Mouse (Mus musculus): ENCODE measurements around the gene Prkag2.
A peak's percentile ranks its signal among the peaks of the same experiment; 100 is the strongest.

The Prkag2 gene

DNA sequence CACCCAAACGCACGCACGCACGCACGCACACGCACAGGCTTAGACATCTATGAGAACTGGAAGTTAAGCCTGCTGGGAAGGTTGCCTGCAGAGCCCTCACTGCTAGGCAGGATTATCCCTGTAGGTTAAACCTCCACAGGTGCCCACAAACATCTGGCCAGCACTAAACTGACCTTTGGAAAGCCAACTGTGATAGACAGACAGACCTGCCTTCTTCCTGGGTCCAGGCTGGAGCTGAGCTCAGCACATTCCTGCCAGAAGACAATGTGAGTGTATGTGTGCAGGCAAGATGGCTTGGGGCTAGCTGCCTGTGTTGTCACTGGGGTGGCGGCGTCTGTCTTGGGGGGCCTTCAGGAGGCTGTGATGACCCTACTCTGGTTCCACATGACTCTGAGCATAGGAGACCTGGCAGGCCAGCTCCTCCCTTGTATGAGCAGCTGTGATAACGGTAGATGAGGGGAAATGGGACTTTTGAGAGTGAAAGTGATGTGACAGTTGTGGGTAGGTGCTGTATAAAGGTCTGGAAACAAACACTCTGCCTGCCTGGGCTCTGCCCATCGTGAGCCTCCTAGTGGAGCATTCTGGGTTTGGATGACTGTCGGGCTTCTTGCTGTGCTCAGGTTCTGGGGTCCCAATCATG, 131.1 kb downstream of the Prkag2 start:
- peak; percentile 32 for DNase-seq (ENCODE audit: low read depth, low spot score)

DNA sequence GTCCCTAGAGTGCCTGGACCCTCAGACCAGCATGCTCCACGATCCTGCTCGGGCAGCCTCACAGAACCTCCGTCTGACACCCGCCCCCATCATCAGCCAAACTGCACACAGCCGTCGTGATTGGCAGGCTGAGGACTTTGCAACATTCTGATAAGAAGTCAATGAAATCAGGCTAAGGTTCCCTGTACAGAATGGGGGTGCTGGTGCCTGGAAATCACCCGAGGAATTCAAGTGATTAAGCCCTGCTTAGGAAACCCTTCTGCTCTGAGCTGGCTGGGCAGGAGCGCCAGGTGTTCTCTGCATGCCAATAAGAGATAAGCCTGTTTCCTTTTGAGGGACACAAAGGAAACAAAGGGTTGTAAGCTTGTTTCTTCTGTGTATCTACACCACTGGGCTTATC, 131.7 kb downstream of the Prkag2 start:
- DNase-seq (ENCODE audit: low read depth, low spot score): peak; percentile 18

DNA sequence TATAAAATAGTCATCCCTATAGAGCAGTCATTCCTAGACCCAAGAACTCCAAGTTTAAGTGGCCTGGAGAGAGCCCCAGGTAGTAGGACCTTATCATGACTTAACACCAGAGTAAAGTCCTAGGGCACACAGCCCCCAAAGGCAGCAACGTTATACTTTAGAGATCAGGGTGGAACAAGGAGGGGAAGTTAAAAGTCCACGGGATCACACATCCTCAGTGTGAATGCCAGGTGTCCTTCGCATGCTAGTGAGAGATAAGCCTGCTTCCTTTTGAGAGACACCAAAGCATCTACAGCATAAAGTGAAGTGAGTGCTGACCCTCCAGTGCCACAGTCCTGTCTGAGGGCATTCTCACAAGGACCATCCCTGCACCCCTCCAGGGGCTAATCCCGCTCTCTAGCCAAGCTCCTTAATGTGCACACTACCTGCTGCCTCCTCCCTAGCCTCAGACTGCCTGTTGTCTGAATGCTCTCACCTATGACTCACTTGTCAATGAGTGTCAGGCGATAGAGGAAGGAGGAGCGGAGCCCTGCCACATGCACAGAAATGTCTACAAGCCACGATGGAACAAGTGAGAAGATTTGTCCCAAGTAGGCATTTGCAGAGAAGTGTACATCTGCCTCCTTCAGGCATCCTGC, 132.4 kb downstream of the Prkag2 start:
- no peak for DNase-seq (ENCODE audit: low read depth, low spot score)

DNA sequence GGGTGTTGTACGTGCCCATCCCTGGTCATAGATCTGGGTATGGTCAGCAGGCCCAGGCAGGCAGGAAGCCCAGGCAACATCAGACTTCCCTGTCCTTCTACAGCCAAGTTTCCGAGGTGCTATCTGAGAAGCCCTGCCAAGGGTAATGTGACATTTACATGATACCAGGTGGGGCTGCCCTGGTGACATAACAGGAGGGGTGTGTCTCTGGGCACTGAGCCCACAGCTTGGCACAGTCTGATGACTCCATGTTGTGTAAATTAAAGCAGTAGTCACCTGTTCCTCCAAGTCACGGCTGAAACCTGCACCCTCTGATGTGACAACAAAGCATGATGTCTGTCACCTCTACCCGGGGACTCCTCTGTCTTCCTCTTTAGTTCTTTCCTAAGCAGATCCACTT, 136.7 kb downstream of the Prkag2 start:
- DNase-seq (ENCODE audit: low read depth, low spot score): no peak

DNA sequence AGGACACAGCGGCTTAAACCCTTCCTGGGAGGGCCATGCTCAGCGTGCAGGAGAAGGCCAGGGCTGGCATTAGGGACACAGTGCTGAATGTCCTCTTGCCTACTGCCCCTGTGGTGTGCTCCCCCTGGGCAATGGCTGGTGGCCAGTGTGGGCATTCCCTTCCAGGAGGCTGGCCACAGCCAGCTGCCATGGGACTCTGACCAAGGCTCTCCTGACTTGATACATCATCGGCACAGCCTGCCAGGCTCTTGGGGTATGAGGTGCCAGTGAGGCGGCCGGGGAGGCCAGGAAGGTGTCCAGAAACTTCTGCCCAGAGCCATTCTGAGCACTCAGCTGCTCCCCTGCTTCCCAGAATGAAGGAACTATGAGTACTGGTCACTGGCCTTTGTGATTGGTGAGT, 139.7 kb downstream of the Prkag2 start:
- DNase-seq (ENCODE audit: low read depth, low spot score): no peak

DNA sequence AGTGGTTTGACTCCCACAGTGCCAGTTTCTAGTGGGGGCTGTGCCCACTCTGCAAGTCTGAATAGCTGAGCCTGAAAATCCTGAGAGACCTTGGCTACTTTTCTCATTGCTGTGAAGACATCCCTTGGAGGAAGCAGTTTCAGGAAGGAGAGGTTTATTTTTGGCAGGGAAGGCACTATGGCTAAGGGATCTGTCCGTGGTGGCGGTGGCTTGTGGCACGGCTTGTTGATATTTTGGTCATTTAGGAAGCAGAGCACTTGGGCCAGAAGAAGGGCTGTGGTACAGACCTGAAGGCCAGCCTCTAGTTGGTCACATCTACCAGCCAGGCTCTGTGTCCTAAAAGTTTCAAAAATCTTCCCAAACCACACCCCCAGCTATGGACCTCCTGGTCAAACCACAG, 140.7 kb downstream of the Prkag2 start:
- DNase-seq (ENCODE audit: low read depth, low spot score): no peak

DNA sequence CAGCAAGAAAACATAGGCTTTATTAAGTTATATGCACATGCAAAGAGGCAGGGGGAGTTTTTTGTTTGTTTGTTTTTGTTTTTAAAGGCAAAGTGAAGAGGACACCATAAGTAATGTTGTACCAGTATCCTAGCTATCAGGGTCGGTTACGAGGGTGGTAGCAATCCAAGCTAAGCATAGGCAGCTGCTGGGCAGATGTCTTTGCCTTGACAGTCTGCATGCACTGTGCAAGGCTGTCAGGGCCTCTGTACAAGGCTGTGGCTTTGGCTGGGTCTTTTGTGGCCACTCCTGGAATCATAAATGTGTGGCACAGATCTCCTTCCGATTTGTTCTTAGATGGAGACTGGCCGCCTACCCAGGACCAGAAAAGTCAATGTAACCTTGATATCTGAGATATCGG, 141.8 kb downstream of the Prkag2 start:
- DNase-seq (ENCODE audit: low read depth, low spot score): no peak

DNA sequence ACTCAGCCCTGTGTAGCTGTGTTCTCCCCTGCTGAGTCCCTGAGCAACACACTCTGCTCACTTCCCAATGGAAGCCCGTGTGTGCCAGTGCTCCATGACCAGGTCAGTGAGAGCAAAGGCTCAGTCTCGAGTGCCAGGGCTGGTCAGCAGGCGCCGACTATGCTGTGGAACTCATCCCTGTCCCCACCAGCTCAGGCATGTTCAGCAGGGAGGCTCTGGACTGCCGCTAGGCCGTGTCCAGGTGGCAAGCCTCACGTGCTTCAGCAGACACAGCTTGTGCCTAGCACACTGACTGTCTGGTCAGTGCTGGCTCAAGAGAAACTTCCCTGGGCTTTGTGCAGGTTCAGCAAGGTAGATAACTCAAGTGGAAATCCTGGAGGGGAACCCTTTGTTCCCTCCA, 143.6 kb downstream of the Prkag2 start:
- no peak for DNase-seq (ENCODE audit: low read depth, low spot score)

DNA sequence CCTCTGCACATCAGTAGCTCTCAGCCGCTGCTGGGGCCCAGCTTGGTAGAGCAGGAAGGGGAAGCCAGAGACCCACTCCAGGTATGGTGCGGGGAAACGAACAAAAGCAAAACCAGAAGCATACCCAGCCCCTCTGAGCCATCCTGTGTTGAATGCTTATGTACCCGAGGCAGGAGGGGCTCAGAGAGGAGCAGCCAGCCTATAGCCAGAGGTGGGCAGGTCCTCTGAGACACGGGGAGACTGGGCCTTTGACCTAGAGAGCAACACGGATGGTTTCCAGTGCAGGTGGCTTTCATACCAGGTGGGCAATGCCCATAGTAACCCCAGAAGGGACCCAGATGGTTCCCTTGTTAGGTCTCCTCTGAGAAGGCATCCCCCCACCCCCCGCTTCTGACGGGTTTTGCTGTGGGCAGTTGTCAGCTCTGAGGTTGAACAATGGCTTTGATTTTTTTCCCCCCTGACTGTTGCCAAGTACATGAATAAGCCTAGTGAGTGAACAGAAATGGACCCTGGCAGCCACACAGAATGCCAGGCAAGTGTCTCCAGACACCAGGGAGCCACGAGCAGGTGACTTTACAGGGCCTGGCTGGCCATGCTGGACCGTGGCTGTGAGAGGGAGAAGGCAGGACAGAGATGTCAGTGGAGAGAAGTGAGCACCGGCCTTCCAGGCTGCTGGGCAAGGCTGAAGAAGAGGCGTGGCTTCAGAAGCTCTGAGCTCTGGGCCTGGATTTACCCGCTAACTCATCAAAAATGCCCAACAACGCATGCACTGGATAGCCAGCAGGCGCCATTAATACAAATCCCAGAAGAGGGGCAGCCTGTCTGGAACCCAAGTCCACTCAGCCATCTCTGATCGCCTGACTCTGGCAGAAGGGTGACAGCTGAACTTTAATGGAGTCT, 147.3 kb downstream of the Prkag2 start:
- DNase-seq (ENCODE audit: low read depth, low spot score): no peak

DNA sequence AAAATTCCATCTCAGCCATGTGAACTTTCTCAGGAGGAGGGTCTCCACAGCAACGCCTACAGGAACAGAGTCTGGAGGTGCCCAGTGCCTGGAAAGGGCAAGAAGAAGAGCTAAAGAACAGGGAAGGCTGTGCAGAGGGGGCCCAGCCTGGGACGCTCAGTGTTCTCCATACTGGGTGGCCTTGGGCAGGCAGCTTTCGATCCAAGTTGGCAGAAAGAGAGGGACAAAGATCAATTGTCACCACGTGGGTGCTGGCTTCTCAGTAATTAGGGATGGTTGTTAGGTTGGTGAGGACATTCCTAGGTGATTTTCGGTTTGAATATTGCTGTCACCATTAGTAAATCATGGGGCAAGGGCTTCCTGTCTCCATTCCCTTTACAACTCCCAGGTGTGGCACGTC, 148.2 kb downstream of the Prkag2 start:
- DNase-seq (ENCODE audit: low read depth, low spot score): no peak

DNA sequence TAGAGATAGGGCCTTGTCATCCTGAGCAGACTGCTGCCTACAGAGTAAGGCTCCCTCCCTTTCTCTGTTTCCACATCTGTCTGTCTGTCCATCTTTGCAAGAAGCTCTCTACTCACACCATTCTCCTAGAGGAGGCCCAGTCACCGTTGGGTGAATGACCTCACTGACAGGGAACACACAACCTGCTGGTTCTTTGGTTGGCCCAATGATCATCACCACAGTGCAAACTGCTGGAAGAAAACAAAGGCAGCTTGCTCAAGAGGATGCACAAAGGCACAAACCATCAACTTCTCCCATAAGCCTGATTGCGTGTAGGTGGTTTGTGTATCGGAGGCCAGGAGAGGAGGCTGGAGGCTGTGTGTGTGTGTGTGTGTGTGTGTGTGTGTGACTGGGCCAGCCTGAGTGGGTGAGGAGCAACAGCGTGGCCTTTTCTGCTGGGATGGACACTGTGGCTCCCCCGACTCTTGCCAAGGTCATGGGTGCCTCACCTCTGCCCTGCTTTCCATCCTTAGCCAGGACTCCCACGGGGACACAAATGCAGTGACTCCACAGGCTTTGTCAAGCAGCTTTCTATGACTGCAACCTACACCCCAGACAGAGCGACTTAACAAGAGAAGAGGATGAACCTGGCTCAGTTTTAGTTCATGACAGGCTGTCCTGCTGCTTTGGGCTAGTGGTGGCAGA, 149.4 kb downstream of the Prkag2 start:
- no peak for DNase-seq (ENCODE audit: low read depth, low spot score)

DNA sequence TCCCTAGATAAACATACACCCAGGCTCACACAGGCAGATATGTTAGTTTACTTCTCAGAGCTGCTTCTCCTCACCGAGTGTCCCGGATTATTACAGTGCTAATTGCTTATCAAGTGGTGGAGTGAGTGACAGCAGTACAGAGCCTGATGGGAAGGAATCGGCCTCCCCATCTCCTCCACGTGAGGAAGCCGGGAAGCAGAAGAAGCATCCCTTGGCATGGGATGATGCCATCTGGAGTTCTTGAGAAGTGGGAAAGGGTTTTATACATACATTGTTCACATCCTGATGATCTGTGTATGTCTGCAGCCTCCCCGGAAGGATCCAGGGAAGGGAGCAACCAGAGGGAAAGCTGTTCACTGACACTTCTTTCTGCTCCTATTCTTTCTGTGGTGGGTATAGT, 150.4 kb downstream of the Prkag2 start:
- DNase-seq (ENCODE audit: low read depth, low spot score): no peak

DNA sequence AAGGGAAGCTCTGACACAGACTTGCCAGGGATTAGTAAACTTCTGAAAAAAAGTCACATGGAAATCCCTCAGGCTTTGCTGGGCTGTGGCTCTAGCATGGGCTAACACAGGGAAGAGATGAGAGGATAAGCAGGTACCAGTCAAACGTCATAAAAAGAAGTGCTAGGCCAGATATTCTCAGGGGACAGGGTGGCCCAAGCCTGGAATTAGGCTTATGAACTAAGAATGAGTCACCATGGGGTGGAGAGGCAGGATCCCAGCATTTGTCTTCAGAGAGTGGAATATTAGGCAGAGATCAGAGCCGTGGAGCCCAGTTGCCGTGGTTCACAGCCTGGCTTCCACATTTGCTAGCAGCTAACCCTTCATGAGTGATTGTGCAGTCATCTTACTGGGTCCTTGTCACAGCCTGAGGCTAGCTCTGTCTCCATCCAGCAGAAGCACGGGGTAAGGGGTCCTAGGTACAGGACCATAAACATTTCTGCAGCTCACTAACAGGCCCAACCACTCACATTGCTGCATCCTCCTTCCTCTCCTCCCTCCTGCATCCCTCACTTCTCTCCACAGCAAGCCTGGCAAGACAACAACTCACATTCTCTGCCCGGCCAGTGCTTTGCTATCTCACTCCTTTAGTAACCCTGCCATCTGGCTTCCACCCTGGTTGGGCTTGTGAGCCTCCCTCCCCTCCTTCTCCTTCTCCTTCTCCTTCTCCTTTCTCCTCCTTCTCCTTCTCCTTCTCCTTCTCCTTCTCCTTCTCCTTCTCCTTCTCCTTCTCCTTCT, 162.2 kb downstream of the Prkag2 start:
- no peak for DNase-seq (ENCODE audit: low read depth, low spot score)

DNA sequence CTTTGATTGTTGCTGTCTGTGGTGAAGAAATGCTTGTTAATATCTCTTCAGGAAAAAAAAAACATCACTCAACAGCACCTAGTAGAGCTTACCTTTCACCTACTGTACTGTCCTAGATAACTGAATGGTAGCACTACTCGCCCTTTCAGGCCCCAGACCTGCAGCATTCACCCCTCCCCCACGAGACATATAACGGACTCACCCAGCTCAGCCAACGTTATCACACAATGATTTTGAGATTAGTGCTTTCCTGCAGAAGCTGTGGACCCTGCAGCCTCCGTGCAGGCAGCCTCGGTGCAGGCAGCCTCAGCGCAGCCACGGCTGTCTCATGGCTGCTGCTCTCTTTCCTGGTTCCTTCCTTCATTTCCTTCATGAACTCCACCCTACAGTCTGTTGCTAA, 164.0 kb downstream of the Prkag2 start:
- DNase-seq (ENCODE audit: low read depth, low spot score): no peak

DNA sequence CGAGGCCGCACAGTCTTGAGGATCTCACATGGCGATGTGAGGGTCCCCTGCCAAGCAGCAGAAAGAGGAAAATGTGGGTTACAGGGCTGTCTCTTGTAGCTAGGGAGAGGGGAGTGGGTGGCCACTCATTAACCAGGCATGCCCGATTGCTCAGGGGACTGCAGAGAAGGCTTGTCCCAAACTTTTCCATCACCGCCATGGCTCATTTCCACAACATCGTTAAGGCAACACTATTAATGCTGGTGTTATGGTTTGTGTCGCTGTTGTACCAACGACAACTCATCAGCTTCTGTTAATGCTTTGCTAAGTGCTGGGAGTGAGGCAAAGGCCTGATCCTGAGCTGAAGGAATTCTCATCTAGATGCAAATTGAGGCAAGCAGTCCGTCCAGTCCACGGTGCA, 165.0 kb downstream of the Prkag2 start:
- DNase-seq (ENCODE audit: low read depth, low spot score): no peak

DNA sequence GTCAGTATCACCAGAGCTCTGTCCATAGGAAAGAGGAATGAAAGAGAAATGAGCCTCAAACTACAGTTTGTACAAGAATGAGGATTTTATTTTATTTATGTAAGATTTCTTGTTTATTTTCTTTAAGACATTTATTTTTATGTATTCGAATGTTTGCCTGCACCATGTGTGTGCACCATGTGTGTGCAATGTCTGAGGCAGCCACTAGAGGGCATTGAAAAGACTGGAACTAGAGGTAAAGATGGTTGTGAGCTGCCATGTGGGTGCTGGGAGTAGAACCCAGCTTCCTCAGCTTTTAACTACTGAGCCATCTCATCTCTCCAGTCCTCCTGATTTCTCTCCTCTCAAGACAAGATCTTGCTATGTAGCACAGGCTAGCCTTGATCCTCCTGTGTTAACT, 166.7 kb downstream of the Prkag2 start:
- peak; percentile 19 for DNase-seq (ENCODE audit: low read depth, low spot score)

DNA sequence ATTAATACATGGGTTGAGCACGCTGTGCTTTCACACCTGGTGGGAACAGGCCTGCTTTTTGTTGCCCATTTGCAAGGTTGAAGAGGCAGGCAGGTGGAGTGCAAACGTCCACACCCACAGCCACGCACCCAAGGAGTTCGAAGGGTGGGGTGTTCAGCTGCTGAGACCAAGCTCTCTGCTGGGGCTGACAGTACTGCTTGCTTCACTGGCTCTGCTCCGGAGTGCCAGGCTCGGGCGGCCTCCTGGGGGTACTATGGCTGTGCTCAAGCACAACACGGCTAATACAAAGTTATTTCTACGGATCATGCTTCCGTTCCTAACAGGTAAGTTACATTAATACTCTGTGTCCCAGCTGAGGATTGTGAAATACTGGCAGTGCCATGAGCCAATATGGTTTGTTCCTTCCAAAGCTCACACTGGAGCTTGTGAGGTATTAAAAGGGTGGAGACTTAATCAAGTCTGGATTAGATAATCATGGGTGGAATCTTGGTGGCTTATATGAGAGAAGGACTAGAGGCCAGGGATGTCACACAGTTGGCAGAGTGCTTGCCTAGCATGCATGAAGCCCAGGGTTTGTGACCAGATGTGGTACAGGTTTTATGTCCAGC, 168.8 kb downstream of the Prkag2 start:
- DNase-seq (ENCODE audit: low read depth, low spot score): no peak

DNA sequence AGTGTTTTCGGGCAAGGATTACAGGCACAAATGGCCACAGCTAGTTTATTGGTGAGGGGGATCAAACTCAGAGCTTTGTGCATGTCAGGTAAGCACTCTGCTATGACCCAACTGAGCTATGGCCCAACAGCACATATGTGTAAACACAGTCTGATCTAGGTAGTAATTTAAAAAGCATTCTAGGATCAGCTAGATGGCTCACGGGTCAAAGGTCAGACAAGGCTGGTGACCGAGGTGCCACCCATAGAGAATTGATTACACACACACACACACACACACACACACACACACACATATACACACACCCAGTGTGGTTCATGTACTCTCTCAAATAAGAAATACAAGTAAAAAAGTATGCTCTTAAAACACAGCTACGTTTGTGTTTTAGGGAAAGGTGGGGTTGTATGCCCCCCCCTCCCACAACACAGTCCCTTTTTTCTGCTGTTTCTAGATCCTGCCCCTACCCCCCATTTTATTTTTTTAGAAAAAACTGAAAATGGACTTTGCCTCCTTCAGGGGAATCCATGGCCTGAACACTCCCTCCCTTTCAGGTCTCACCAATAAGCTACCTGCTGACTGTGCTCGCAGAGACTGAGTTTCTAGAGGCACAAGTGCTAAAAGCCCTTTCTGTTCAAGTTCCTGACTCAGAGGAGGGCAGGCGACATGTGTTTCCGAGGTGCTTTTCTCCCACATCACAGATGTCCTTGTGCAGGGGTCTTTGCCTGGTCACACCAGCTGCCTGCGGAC, 169.4 kb downstream of the Prkag2 start:
- DNase-seq (ENCODE audit: low read depth, low spot score): no peak

DNA sequence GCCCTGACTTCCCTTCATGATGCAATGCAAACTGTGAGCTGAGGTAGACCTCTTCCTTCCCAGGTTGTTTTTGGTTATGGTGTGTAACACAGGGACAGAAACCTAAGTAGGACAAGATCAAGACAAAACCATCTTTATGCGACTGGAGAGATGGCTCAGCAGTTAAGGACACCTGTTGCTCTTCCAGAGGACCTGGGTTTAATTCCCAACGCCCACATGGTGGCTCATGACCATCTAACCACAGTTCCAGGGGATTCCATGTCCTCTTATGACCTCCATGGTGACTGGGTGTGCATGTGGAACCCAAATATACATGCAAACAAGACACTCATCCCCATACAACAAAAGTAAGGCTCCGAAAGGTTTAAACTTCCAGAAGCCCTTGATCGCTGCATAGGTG, 171.6 kb downstream of the Prkag2 start:
- DNase-seq (ENCODE audit: low read depth, low spot score): no peak

DNA sequence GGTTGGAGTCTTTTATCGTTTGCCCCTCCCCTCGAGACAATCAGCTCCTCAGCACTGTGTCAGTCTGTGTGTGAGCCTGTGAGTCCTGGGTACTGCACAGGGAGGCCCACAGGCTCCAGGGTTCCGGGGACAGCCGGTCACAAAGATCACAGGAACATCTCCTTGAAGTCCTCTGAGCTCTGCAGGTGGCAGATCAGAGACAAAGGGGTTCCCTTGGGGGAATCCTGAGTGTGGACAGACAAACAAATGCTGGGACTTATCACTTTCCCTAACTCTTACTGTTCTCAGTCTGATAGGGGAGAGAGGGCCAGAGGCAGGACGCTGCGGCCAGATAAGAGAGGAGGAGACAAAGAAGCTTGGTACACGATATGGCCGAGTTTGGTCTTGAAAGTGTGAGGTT, 172.7 kb downstream of the Prkag2 start:
- DNase-seq (ENCODE audit: low read depth, low spot score): no peak
